Mouse (Mus musculus): ENCODE measurements around the gene Timm22.

Timm22 gene

GRCm38 (mm10) chr11:76392532-76392931 lies 14.2 kb upstream of the Timm22 start:
- no peak for DNase-seq

GRCm38 (mm10) chr11:76392996-76393395 lies 13.8 kb upstream of the Timm22 start:
- DNase-seq = no peak

GRCm38 (mm10) chr11:76397650-76398311 lies 9.0 kb upstream of the Timm22 start:
- DNase-seq = peak; percentile 50

- no peak for DNase-seq
Measured at GRCm38 (mm10) chr11:76398312-76398797, 8.4 kb upstream of the Timm22 start.

GRCm38 (mm10) chr11:76398798-76399586 lies 7.8 kb upstream of the Timm22 start, which contains the start of gene Nxn:
Gene Nxn, minus strand, starts transcription at chr11:76399140.
- peak; percentile 96 for DNase-seq

DNA sequence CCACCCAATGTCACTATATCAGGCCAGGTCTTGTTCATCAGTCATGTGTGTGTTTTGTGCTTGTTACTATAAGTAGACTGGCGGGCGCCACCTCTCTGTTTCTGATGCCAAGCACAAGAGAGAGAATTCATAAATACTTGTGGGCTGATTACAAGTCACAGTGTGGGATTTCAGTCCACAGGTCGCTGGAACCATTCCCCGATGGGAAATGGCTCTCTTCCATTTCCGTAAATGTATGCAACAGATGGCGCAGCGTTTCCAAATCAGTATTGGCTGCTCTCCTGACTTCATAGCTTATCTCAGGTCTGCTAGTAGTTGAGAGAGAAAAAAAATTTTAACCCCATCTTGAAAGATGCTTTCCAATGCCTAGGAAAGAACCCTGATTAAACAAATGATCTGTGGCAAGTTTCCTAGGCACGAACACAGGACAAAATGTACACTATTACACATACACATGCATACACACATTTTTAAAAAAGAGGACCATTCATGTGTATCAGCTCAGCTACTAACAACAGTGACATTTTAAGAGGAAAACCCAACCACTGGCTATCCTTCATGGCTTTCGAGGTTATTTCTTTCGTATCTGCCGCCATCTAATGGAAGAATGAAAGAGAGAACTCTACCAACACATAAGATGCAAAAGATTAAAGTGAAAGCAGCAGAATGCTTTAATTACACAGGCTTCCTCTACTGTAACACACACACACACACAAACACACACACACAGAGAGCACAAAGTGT lies 7.0 kb upstream of the Timm22 start:
- peak; percentile 60 for DNase-seq

DNA sequence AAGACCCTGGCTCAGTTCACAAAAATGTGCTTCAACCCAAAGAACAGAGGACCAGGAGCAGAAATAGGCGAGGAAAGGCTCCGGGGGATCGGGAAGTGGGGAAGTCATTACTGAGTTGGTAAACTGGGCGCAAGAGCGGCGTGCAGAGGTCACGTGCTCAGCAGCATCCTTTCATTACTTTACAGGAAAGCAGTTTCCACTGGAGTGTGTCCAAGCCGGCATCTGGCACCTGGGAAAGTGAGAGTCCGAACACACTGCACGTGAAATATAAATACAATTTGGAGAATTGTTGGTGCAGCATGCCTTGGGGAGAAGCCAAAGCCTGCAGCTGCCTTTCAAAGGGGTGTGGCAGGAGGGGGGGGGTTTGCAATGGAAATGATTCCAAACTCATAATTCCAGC lies 5.4 kb upstream of the Timm22 start:
- no peak for DNase-seq

GRCm38 (mm10) chr11:76405113-76405512 lies 1.6 kb upstream of the Timm22 start:
- DNase-seq = no peak

GRCm38 (mm10) chr11:76405626-76406264 lies 1.0 kb upstream of the Timm22 start:
- no peak for DNase-seq

DNA sequence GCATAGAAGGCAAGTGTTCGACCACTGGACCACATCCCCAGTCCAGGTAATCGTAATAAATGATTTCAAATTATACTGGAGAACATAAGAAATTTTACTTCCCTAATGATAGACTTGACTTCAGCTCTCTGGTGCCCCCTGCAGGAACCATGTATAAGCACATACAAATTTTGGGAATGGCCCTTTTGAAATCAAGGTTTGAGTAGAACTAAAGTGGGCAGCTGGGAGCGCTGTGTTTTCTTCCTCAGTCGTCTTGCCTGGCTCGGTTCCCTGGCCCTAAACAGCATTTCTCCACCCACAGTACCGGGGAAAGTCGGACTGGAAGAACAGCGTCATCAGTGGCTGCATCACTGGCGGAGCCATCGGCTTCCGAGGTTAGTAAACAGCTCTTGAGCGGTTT lies 4.1 kb downstream of the Timm22 start:
- peak; percentile 38 for DNase-seq

DNA sequence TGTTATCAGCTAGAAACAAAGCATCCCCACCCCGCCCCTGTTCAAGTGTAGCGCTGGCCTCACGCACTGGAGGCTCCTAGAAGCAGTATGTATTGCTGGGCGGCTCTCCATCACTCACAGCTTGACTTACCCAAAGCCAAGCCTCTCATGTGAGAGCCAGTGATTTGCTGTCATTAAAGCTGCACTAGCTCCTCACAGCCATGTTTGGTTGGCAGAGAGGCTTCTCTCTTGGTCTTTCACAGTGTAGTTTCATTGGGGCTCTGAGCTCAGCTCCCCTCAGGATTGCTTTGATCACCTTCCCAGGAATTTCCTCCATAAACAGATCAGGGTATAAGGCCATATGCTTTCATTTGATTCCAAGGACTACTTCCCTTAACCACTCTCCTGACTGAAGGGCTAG lies 6.5 kb downstream of the Timm22 start:
- DNase-seq = no peak

DNA sequence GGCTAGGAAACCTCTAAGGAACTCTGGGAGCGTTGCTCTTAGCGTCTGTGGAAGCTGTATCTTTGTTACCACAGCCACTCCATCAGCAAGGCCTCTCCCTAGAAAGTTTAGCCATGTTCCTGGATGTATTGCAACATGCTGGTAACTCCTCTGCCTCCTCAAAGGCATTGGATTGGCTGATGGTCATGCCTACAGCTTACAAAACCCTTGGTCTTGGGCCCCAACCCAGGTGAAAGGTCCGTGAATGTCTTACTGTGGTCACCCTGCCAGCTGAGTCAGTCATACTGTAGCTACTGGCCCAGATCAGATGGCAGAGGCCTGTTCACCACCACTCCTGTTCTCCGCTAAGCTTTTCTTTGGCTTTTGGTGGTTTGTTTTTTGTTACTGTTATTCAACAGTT lies 8.2 kb downstream of the Timm22 start:
- DNase-seq = no peak

- DNase-seq = no peak
Measured at GRCm38 (mm10) chr11:76415985-76416384, 9.2 kb downstream of the Timm22 start.

DNA sequence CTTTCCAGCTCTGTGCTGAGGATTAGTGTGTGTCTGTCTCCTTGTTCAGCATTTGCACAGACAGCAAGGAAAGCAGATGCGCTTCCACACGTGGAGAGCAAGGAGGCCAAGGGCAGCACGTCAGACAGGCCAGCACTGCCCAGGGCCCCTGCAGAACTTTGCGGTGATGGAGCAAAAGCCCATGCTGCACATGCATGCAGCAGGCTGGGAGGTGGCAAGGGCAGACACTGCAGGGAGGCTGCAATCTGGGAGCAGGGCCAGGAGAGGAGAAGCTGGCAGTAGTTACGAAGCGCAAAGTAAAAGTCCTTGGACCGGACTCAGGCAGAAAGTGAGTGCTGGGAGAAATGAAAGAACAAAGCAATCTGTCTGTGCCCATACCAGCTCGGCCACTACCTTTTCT lies 11.7 kb downstream of the Timm22 start:
- DNase-seq = no peak

GRCm38 (mm10) chr11:76419179-76419578 lies 12.4 kb downstream of the Timm22 start:
- DNase-seq = no peak

- peak; percentile 25 for DNase-seq
Measured at GRCm38 (mm10) chr11:76420896-76421295, 14.1 kb downstream of the Timm22 start.

DNA sequence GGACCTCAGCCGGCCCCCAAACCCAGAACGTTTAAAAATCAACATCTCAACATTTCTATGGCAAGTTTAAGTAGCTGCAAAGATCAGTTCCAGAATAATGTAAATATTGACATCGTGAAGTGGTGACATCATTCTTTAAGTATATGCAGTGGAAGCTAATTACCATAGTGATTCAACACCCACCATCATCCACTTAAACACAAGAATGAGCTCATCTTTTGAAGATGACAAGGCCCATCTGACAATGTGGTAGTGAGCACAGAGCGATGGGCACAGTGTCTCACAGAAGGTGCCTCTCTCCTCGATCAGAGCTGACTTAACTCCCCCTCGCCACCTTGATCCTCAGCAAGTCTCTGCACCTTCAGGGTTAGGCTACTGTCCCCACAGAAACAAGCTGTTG lies 19.0 kb downstream of the Timm22 start:
- DNase-seq = no peak

GRCm38 (mm10) chr11:76427781-76428180 lies 21.0 kb downstream of the Timm22 start:
- no peak for DNase-seq

GRCm38 (mm10) chr11:76429046-76429445 lies 22.3 kb downstream of the Timm22 start:
- no peak for DNase-seq

DNA sequence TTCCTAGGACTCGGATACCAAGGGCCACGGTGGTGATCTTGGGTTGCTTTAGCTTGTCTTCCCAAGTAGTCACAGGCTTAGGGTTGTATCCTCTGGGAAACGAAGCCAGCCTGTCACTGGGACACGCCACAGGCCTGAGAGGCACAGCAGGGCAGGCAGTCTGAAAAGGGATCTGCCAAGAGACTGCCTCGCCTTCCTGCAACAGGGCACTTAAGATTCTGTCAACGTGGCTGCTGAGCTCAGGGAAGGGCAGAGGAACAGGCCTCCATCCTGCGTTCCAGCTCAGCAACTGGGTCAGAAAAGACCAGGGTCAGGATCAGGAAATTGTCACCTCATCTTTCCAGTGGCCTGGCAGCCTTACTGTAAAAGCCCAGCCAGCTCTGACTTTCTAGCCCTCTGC lies 22.8 kb downstream of the Timm22 start:
- DNase-seq = no peak

DNA sequence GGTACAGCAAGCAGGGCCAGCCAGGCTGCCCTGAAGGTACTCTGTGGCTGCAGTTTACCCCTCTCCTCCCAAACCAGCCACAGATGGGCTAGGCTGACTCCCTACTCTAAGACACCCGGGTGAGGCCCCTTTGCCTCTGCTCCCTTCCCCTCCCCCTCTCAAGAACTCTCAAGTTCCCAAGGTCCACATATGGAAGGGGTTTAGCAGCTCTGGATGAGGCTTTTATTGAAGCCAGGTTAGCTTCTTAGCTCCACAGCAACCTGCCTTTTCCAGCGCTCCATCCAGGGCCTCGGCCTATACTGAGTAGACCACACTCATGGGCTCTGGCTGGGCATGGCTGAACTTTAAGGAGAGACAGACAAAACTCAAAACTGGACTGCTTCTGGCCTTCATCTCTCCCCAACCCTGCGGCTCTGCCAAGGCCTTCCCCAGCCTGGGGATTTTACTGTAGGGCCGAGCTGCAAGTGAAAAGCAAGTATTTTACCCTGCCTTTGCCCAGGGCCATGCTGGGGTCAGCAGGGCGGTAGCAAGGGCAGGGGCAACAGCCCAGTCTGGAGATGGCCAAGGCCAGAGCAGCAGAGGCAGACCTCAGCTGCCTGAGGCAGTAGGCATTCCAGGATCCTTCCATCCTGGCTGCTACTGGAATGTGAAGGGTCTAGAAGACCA lies 23.3 kb downstream of the Timm22 start:
- no peak for DNase-seq

DNA sequence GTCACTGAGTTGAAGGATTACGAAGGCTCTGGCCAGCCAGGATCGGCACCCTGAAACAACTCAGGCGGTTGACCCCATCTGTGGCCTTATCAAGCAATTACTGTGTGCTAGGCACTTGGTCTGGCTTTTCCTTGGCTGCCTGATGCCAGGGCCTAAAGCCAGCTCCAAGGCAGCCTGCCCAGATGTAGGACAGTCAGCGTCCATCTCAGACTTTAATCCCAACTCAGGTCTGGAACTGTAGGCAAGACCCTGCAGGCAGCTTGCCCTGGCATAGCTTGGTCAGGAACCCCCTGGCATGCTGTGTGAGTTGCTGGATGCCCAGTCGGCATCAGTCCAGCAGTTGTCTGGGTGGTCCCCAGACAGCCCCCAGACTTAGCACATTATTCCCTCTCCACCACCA lies 29.3 kb downstream of the Timm22 start:
- DNase-seq = no peak

Data from kidney, postnatal 14 days (tissue).